Mouse (Mus musculus) urinary bladder, adult 18-20 months (tissue): ENCODE results near the gene Lrrtm3.

Experiments
- DNase-seq, 2 experiments: peaks; one replicate each; pipeline ENCODE4 v3.0.0; 2022; ENCODE audit warnings: low spot score in 2 of 2, mixed read lengths in 2 of 2

The Lrrtm3 gene

DNA sequence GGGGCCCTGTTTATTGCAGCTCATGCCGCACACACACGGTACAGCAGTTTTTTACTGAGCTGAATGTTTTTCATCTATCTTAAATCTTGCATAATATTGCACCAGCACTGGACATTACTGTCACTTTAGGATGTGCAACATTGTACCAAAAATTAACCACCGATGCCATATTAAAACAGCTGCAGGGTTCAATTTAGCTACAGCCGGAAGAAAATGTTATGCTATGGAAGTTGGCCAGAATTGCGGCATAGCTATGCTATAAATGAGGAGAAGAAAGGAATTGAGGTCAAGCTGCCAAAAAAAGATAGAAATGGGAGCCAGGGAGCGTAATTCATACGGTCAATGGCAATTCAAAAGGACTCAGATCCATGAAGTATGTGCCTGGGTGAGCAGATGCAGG lies 48.9 kb downstream of the Lrrtm3 start:
- DNase-seq = no peak

DNA sequence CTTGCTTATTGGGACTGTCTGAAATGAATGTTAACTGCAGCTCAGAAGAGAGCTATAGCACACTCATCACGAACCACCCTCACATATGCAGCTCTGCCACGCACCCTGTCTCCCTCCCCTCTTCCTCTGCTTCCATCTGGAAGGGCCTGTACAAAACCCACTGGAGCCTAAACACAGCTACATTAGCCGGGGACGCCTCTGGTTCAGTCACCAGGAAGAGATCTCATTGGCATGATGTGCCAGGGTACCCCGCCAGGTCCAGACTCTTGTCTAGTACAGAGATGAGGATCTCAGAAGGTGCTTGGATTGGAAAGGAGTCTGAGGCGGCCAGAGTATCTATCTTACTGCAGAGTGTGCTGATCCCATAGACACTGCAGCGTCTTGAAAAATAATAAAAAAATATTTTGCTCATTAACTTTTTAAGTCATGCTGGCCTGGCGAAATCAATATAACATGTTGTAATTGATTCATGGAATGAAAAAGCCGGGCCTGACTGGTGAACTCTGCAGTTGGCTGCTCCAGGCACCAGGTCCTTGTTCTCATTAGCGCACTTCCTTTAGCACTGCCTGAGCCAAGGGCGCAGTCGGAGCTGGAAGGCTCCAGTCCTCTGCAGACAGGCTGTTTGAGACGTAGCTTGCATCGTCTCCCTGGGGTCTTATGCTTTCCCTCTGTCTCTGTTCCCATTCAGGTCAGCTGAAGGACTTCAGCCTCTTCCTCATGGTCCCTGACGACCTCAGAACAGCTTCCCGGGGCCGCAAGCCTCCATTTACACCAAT lies 50.1 kb downstream of the Lrrtm3 start:
- no peak for DNase-seq

DNA sequence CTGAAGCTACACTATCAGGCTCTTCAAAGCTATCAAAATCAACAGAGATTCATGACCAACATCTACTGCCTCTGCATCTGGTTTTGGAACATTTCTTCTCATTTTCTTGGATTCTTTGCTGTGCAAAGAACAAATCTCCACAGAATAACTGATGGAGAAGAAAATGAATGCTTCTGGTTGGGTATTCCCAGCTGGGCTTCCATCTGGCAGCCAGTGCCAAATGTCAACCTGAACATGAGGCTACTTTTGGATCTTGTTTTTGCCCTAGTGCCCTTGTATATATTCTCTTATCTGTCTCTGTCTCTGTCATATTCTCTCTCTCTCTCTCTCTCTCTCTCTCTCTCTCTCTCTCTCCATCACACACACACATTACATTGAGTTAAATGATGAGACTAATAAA lies 59.2 kb downstream of the Lrrtm3 start:
- no peak for DNase-seq

DNA sequence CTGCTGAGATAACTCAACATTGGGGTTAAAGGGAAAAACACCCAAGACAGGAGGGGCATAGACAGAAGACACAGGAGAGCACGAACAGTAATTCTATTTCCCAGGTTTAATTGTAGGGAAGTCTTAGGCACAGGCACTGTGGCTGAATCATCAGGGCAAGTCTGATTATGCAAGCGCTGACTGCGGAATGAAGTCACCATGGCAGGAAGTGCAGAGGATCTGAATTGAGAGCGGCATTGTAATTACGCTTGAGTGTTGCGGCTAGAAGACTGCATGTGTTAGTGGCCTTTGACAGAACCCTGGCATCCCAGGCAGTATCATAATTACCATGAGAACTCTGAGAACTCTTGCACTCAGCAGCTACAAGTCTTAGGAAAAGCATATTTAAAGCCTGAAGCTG lies 66.7 kb downstream of the Lrrtm3 start:
- no peak for DNase-seq

DNA sequence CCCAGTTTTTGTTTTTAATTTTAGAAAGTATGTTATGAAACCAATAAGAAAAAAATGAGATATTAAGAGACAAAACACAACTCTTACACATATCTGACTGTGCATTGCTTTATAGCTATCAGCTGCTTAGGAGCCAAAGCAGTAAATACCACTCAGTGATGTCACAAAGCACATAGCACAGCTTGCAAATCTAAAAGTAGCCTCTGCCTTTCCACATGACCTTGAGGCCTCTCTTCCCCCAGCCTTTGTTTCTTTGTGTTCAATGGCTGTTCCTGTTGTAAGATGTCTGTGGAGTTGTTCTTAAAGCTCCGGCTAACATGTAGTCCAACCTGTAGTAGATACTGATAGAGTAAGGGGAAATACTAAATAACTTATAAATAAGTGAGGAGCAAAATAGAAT lies 69.7 kb downstream of the Lrrtm3 start:
- DNase-seq = no peak

DNA sequence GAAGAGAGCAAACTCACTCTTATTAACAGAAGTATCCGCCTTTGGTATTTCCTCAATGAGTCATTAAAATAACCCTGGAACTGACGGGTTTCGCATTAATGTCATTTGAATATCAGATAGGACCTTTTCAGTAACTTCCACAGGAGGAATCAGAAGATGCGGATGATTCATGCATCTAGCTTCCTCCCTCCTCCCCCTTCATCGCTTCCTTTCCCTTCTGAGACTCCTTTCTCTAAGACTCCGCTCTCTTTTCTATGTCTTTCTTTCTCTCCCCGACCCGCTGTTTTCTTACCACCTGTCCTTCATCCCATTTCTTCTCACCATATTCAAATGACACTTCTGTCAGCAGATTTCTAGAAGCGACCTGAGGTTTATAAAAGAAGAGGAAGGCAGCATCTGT lies 88.1 kb downstream of the Lrrtm3 start:
- no peak for DNase-seq

DNA sequence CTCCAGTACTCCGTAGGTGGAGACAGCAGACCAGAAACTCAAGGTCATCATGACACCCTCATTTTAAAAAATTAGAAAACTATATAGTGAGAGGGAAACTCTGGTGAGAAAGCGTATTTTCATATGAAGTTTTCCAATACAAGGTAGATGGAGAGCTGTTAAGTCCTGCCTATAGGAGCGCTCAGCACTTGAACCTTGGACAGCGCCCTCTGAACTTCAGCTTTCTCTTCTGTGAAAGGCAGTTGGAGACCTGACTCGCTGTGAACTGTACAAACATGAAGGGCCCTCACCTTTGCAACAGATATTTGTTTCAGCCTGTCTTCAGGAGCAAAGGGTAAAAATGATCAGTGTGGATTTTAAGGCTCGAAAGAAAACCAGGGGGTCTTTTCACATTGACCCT lies 88.5 kb downstream of the Lrrtm3 start:
- no peak for DNase-seq

DNA sequence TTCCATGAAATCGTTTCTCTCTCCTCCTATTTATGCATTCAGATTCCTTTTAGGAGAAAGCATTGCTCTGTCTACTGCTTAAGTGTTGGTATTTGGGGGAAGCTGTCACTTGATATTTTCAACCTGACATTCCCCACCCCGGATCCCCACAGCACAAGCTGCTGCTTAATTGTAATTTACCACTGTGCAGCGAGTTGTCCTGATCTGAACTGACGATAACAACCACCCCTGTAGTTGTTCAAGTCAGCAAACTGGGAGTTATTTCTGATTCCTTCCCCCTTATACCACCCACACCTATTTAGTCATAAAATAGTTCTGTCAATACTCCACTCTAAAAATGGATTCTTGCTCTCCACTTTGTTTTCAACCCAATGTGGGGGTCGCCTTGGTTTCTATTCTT lies 95.8 kb downstream of the Lrrtm3 start:
- DNase-seq = no peak

DNA sequence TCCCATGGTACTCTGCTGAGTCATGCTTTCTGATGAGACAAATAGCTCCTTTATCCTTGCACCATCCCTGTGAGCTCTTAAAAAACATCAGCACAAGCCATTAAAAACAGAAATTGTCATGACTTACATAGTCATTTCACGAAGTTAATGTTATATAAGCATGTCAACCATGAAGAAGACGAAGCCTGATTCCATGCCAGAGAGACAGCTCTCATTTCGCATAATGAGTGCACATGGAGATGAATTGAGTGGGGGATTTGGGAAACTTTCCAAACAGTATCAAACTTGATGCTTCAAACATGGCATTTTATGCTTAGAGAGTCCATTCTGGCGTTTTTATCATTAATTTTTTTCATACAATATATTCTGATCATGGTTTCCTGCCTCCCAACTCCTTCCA lies 104.5 kb downstream of the Lrrtm3 start:
- DNase-seq = no peak

DNA sequence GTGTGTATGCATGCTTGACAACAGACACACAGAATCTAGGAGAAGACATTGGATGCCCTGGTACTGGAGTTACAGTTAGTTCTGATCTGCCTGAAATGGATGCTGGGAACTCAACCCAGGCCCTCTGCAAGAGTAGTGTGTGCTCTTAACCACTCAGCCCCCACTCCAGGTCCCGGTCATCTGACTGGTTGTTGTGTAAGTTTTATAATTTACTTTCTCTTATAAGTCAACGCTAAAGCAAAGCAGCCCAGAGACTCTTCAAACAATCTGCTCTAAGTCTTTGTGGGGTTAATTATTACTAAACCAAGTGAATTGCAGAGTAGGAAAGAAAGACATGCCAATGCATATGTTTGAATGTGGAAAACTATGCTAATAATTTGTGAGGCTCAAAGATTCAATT lies 110.7 kb downstream of the Lrrtm3 start:
- no peak for DNase-seq

DNA sequence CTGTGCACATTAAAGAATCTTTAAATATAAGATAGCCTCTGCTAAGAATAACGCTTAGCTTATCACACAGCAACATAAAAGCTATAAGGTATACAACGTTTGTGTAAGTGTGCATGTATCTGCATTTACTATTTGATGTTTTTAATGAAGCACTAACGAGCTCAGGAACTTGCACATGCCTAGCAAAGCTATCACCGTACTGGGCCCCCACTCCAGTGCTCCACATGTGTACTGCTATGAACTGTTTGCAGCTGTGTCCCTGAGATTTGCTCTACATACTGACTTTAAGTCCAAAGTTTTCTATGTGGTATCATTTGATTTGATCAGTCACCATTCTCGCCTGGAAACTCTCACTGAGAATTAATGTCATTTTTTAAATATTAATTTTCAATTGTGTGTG lies 111.1 kb downstream of the Lrrtm3 start:
- DNase-seq = no peak

DNA sequence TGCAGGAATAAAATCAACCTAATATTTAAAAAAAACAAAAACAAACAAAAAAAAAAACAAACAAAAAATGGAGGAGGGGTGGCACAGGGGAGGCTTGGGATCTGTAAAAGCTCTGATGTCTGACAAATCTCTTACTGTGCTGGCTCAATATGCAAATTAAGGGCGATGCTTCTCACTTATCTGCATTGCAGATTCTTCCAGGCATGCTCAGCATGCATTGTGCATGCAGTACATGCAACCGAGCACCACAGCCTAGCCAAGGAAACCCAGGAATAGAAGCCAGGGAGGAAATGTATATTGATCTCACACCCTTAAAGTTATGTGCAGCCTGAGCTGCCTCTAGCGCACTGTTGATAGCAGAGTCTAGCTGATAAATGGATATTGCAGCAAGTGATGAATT lies 111.5 kb downstream of the Lrrtm3 start:
- DNase-seq = no peak

DNA sequence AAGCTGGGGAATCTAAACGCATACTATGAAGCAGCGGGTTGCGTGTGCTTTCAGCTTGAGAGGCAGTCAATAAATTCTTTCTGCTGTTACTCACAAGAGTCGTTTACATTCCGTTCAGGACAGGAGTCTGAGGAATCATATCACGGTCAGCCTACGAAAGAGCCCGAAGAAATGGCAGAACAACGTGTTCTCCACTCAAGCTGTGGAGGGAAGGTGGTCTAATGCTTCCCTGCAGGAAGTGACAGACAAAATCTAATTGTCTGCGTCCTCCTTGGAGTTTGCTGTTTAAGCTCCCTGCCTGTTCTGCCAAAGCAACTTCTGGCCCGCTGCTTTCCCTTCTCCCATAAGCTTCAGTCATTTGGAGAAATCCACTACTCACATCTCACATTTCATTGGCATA lies 112.0 kb downstream of the Lrrtm3 start:
- no peak for DNase-seq

DNA sequence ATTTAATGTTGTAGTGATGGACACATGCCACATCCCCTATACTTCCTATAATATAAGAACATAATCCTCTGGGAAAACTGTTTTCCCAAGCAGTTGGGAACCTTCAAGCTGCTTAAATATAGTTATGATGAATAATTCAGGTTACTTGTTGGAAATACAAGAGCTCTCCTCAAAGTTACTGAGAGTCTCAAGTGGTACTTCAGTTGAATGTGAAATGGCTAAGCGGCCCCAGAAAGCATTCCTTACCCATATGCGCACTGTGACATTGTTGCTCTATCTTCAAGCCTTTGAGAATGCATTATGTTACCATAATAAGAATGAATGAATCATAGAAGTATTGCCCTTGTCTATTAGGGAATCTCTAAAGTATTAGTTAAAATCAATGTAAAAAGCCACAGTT lies 117.8 kb downstream of the Lrrtm3 start:
- DNase-seq = no peak

DNA sequence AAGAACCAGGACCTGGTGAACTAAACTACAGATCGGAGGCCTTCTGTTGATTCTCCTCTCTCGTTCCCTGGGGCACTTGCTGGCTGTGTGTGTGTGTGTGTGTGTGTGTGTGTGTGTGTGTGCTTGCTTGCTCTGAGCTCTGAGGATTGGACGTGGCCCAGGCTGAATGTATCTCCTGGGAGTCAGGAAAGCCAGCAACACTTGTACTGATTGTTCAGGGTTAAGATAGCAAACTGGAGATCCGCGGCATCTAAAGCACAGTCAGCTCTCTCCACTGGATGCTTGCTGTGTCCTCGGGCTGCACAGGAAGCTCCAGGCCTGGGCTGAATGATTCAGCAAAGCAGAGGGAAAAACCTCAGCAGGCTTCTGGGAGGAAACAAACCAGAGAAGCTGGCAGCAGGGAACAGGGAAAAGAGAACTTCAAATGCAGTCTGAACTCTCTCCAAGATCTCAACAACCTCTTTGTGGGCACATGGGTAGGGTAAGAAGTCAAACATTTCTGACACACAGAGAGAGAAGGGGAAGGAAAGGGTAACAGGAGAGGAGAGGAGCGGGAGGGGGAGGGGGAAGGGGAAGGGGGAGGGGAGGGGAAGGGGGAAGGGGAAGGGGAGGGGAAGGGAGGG lies 135.7 kb downstream of the Lrrtm3 start:
- no peak for DNase-seq

DNA sequence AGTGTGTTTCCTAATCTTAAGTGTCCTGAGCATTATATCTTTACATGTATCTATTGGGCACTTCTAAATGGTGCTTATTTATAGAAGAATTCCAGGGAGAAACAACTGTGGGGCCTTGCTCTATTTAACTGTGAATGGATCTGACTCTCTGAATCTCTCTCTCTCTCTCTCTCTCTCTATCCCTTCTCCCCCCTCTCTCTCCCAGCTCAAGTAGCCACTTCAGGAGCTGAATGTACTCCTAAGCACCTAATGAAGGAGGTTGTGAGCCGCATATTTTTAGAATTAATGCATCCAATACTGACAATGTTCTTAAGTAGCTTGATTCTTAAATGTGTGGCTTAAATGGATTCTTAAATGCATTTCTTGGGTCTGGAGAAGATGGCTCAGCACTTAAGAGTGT lies 138.6 kb downstream of the Lrrtm3 start:
- DNase-seq = no peak

DNA sequence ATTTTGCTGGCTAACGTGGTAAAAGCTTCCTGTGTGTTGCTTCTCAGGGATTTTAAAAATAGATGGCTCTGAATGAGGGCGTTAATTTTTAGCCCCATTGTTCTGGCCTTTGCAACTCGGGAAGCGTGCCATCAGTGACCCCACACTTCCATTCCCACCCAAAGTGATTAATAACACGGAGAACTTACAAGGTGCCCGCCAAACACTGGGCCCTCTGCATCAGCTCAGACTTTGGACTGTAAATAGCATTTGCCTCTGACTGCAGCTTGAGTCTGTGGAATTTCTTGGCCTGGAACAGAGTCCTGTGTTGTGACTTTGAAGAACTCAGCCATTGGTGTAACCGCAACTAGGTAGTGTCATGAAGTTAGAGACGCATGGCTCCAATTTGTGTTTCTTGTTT lies 139.2 kb downstream of the Lrrtm3 start:
- no peak for DNase-seq

DNA sequence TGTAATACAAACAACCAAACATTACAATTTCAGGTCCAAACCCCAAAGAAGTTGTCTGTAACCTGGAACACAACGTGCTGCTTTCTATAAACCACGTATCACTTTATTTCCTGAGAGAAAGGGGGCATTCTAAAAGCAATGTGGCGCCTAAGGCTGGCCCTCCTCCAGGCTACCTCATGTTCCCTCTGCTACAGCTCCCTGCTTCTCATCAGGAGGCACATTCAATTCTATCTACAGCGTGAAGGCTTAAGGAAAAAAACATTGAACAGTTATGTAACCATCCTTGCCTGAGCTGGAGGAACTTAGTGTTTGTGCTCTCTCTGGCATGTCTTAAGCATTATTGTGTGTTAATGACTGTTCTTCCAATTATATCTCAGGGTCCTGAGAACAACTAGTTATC lies 142.8 kb downstream of the Lrrtm3 start:
- DNase-seq = no peak

DNA sequence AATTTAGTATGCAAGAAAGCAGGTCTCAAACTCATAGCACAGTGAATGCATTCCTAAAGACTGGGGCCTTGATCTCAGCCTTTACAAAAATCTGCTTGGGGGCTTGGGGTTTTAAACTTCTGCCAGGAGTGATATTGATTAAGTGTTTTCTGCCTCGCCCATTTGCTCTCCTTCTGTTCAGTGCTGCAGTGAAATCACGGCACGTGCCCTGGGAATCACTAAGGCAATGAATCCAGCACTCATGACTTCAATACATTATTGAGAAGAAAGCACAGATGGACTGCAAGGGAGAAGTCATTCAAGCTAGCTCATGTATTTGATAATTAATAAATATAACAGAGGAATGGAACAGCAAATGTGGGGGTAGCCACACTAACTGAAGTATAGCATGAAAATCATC lies 144.5 kb downstream of the Lrrtm3 start:
- no peak for DNase-seq

DNA sequence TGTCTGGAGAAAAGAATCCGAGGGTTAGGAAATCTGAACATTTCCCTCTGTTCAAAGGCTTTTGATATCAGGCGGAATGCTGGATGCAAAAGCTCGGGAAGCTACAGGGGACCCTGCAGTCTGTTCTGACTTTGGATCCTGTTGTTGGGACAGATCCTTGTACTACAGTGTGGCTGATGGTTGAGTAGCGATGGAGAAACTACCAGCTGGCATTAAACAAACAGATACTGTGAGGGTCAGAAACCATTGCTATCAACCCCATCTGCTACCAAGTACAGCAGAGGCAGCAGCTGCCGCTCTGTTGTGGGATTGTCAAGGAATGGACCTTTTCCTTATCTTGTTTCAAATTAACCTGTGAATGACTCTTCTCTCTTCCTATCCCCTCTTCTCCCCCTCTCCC lies 156.1 kb downstream of the Lrrtm3 start:
- no peak for DNase-seq

DNA sequence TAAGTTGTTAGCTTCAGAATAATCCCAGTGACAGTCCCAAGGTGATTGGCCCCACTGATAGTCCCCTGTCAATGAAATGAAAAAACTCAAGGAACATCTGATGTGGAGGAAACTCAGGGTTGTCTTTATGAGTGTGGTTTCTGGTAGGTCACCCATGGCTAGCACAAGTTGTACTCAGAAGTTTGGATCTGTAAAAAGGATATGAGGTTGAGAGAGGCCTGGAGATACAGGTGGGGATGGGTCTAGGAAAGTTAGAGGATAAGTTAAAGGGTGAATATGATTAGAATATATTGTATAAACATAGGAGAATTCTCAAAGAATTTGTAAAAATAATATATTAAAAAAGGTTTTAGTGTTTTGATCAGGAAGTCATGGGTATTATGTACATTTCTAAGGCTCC lies 162.7 kb downstream of the Lrrtm3 start, which contains the start of gene Gm10118:
Gm10118 (minus strand) TSS at position 101 of the 400 bp plus-strand sequence.
- no peak for DNase-seq

DNA sequence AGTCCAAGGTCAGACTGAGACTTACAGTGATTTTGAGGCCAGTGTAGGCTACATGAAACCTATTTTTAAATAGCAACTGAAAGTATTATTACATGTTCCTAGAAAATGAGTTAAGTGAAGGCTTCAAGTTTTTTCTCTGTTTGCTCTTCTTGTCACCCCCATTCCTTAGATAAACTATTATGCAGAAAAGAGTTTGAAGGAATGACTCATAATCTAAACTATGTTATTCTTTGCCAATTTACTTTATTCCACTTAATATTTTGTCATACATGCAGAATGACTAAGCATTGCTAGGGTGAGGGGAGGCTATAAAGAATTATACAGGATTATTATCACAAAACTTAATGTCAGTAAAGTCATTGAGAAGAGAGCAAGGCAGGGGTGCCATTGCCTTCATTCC lies 181.2 kb downstream of the Lrrtm3 start:
- no peak for DNase-seq

DNA sequence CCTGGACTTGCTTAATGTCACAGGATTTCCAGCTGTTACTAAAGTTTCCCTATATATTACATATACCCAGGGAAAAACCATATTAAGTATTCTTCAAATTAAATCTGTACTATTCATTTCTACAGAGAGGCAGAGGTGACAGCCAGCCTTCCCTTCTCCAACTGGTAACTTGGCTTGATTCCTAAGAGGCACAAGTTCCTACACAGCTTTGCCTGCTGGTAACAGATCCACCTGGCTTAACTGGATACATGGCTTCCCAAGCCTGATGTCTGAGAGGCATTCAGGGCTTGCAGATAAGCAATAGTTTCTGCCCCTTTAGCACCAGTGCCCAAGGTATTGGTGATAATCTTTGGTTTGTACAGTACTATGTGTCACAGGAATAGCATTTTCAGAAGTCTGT lies 190.2 kb downstream of the Lrrtm3 start:
- no peak for DNase-seq

DNA sequence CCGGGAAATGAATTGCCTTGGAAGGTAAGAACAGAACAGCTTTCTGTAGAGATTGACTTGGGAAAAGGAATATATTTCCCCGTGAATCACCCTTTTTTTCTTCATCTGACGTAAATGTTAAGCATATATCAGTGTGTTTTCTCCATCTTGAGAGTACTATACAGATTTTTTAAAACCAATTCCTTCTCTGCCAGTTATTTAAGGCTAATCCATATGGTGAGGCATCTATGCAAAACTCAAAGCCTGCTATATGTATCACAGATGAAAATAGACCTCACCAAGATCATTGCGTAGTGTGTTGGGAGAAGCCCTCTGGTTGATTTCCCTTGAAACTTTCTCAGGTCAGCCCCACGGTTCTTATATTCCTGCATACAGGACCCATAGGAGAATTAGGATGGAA lies 195.5 kb downstream of the Lrrtm3 start:
- DNase-seq = no peak
